Mouse (Mus musculus) fat pad, adult 2 months (tissue): ENCODE results near the gene Upp2.

Source experiments
- DNase-seq: peaks from one replicate; pipeline ENCODE4 v3.0.0-alpha.2; 2011; ENCODE audit warnings: low read depth, low spot score; ENCODE audit errors: extremely low read depth

Upp2 gene

GRCm38 (mm10) chr2:58550488-58550887 is 16.6 kb upstream of the Upp2 start:
- DNase-seq, result no peak

GRCm38 (mm10) chr2:58551866-58552265 is 15.2 kb upstream of the Upp2 start:
- DNase-seq, result no peak

GRCm38 (mm10) chr2:58552296-58552695 is 14.8 kb upstream of the Upp2 start:
- no peak for DNase-seq

- DNase-seq, result no peak
These were observed 9.9 kb upstream of the Upp2 start for GRCm38 (mm10) chr2:58557045-58557845.

- no peak for DNase-seq
These were observed 5.0 kb upstream of the Upp2 start for GRCm38 (mm10) chr2:58562137-58562536.

GRCm38 (mm10) chr2:58565267-58565666 is 1.8 kb upstream of the Upp2 start:
- DNase-seq, result no peak

- DNase-seq, result no peak
These were observed 1.1 kb upstream of the Upp2 start for GRCm38 (mm10) chr2:58566049-58566409.

GRCm38 (mm10) chr2:58566410-58567065 is 560 bp upstream of the Upp2 start:
- DNase-seq, result no peak

- DNase-seq, result no peak
These were observed 995 bp downstream of the Upp2 start for GRCm38 (mm10) chr2:58567866-58568719.

- no peak for DNase-seq
These were observed 1.9 kb downstream of the Upp2 start for GRCm38 (mm10) chr2:58568841-58569645.

GRCm38 (mm10) chr2:58574167-58574566 is 7.1 kb downstream of the Upp2 start:
- DNase-seq, result no peak

- no peak for DNase-seq
These were observed 19.2 kb downstream of the Upp2 start for GRCm38 (mm10) chr2:58586311-58586710.

- no peak for DNase-seq
These were observed 22.5 kb downstream of the Upp2 start for GRCm38 (mm10) chr2:58589637-58590036.

- DNase-seq, result no peak
These were observed 23.0 kb downstream of the Upp2 start for GRCm38 (mm10) chr2:58590055-58590454.

- no peak for DNase-seq
These were observed 28.3 kb downstream of the Upp2 start for GRCm38 (mm10) chr2:58595350-58595749.

GRCm38 (mm10) chr2:58596774-58597342 is 29.8 kb downstream of the Upp2 start:
- no peak for DNase-seq

- no peak for DNase-seq
These were observed 30.5 kb downstream of the Upp2 start for GRCm38 (mm10) chr2:58597556-58597955.

- DNase-seq, result no peak
These were observed 32.5 kb downstream of the Upp2 start for GRCm38 (mm10) chr2:58599639-58600038.

- no peak for DNase-seq
These were observed 34.3 kb downstream of the Upp2 start for GRCm38 (mm10) chr2:58601382-58601781.

GRCm38 (mm10) chr2:58603379-58603778 is 36.3 kb downstream of the Upp2 start:
- DNase-seq, result no peak
